Mouse (Mus musculus): ENCODE measurements around the gene Nfe2l2. TPM values are rescaled to one million over a fixed set of nuclear protein-coding genes. Genes with fewer than 3 reads are reported as not detected.

Gene Nfe2l2
- polyA plus RNA-seq, 1 experiment = 130 TPM

GRCm38 (mm10) chr2:75716046-75717016 is 11.9 kb upstream of the Nfe2l2 start:
- H3K27ac ChIP-seq (ENCODE audit: insufficient read depth, low read length) = no peak overlapping the region

GRCm38 (mm10) chr2:75714766-75715165 is 10.3 kb upstream of the Nfe2l2 start:
- no peak for TF ChIP-seq POLR2A (IDR thresholded peaks at IDR 0.05; ENCODE audit: low read depth, low read length)
- TF ChIP-seq CTCF (IDR thresholded peaks at IDR 0.05; ENCODE audit: borderline replicate concordance, insufficient read depth, low read length) = no peak
- no peak overlapping the region for H3K4me3 ChIP-seq (ENCODE audit: insufficient read depth, low read length)
- H3K27ac ChIP-seq (ENCODE audit: insufficient read depth, low read length) = no peak overlapping the region
- no peaks in the 10 kb centered on the region for H3K4me1 ChIP-seq (ENCODE audit: control insufficient read depth, insufficient read depth, low read length)

More at GRCm38 (mm10) chr2:75716046-75717016, 11.9 kb upstream of the Nfe2l2 start:
- TF ChIP-seq CTCF (IDR thresholded peaks at IDR 0.05; ENCODE audit: borderline replicate concordance, insufficient read depth, low read length) = no peak
- no peak for TF ChIP-seq POLR2A (IDR thresholded peaks at IDR 0.05; ENCODE audit: low read depth, low read length)
- Histone ChIP-seq H3K4me1 (ENCODE audit: control insufficient read depth, insufficient read depth, low read length) (no peaks in the 10 kb centered on the region), H3K4me3 (ENCODE audit: insufficient read depth, low read length) (no peak overlapping the region)

- H3K4me3 ChIP-seq (ENCODE audit: insufficient read depth, low read length) = no peak overlapping the region
- no peak for TF ChIP-seq POLR2A (IDR thresholded peaks at IDR 0.05; ENCODE audit: low read depth, low read length)
- no peak for TF ChIP-seq CTCF (IDR thresholded peaks at IDR 0.05; ENCODE audit: borderline replicate concordance, insufficient read depth, low read length)
Measured at GRCm38 (mm10) chr2:75713083-75713482, 8.6 kb upstream of the Nfe2l2 start.

GRCm38 (mm10) chr2:75707420-75707819 is 3.0 kb upstream of the Nfe2l2 start:
- TF ChIP-seq CTCF (IDR thresholded peaks at IDR 0.05; ENCODE audit: borderline replicate concordance, insufficient read depth, low read length) (no peak), POLR2A (IDR thresholded peaks at IDR 0.05; ENCODE audit: low read depth, low read length) (no peak)
- no peak overlapping the region for H3K4me3 ChIP-seq (ENCODE audit: insufficient read depth, low read length)
- no peaks in the 10 kb centered on the region for H3K4me1 ChIP-seq (ENCODE audit: control insufficient read depth, insufficient read depth, low read length)
- no peak overlapping the region for H3K27ac ChIP-seq (ENCODE audit: insufficient read depth, low read length)

More at GRCm38 (mm10) chr2:75713083-75713482, 8.6 kb upstream of the Nfe2l2 start:
- Histone ChIP-seq H3K27ac (ENCODE audit: insufficient read depth, low read length) (no peak overlapping the region), H3K4me1 (ENCODE audit: control insufficient read depth, insufficient read depth, low read length) (no peaks in the 10 kb centered on the region)

GRCm38 (mm10) chr2:75706435-75706834 is 2.0 kb upstream of the Nfe2l2 start:
- Histone ChIP-seq H3K4me3 (ENCODE audit: insufficient read depth, low read length) (no peak overlapping the region), H3K27ac (ENCODE audit: insufficient read depth, low read length) (no peak overlapping the region), H3K4me1 (ENCODE audit: control insufficient read depth, insufficient read depth, low read length) (no peaks in the 10 kb centered on the region)
- no peak for TF ChIP-seq CTCF (IDR thresholded peaks at IDR 0.05; ENCODE audit: borderline replicate concordance, insufficient read depth, low read length)
- TF ChIP-seq POLR2A (IDR thresholded peaks at IDR 0.05; ENCODE audit: low read depth, low read length) = no peak

- Histone ChIP-seq H3K27ac (ENCODE audit: insufficient read depth, low read length) (peak overlapping the region; percentile 32), H3K4me3 (ENCODE audit: insufficient read depth, low read length) (peak overlapping the region; percentile 52), H3K4me1 (ENCODE audit: control insufficient read depth, insufficient read depth, low read length) (0 out of 2 replicates have a peak, but pooled peaks cover 2% of the 10 kb centered on the region)
- TF ChIP-seq POLR2A (IDR thresholded peaks at IDR 0.05; ENCODE audit: low read depth, low read length) (no peak), CTCF (IDR thresholded peaks at IDR 0.05; ENCODE audit: borderline replicate concordance, insufficient read depth, low read length) (no peak)
Measured at GRCm38 (mm10) chr2:75705162-75705752, 816 bp upstream of the Nfe2l2 start.

GRCm38 (mm10) chr2:75703375-75704181 is 863 bp downstream of the Nfe2l2 start:
- Histone ChIP-seq H3K4me3 (ENCODE audit: insufficient read depth, low read length) (peak overlapping the region; percentile 76), H3K4me1 (ENCODE audit: control insufficient read depth, insufficient read depth, low read length) (0 out of 2 replicates have a peak, but pooled peaks cover 7% of the 10 kb centered on the region), H3K27ac (ENCODE audit: insufficient read depth, low read length) (peak overlapping the region; percentile 74)
- TF ChIP-seq CTCF (IDR thresholded peaks at IDR 0.05; ENCODE audit: borderline replicate concordance, insufficient read depth, low read length) = no peak
- TF ChIP-seq POLR2A (IDR thresholded peaks at IDR 0.05; ENCODE audit: low read depth, low read length) = peak; percentile 77

GRCm38 (mm10) chr2:75702588-75702976 is 1.9 kb downstream of the Nfe2l2 start:
- no peak for TF ChIP-seq CTCF (IDR thresholded peaks at IDR 0.05; ENCODE audit: borderline replicate concordance, insufficient read depth, low read length)
- H3K4me3 ChIP-seq (ENCODE audit: insufficient read depth, low read length) = peak overlapping the region; percentile 76
- peak overlapping the region; percentile 74 for H3K27ac ChIP-seq (ENCODE audit: insufficient read depth, low read length)
- H3K4me1 ChIP-seq (ENCODE audit: control insufficient read depth, insufficient read depth, low read length) = peaks cover 12% of the 10 kb centered on the region; the same call in 1 of the 2 replicates

GRCm38 (mm10) chr2:75701822-75702587 is 2.4 kb downstream of the Nfe2l2 start:
- TF ChIP-seq CTCF (IDR thresholded peaks at IDR 0.05; ENCODE audit: borderline replicate concordance, insufficient read depth, low read length) (no peak), POLR2A (IDR thresholded peaks at IDR 0.05; ENCODE audit: low read depth, low read length) (no peak)
- peaks cover 15% of the 10 kb centered on the region for H3K4me1 ChIP-seq (ENCODE audit: control insufficient read depth, insufficient read depth, low read length)
- H3K27ac ChIP-seq (ENCODE audit: insufficient read depth, low read length) = peak overlapping the region; percentile 74
- H3K4me3 ChIP-seq (ENCODE audit: insufficient read depth, low read length) = peak overlapping the region; percentile 76
